Mouse (Mus musculus) layer of hippocampus, adult 2 months (tissue): ENCODE measurements around the gene Grwd1. TPM values are rescaled to one million over a fixed set of nuclear protein-coding genes. Genes with fewer than 3 reads are reported as not detected.

Experiments used
- DNase-seq, 2 experiments: peaks; one replicate each; pipeline ENCODE4 v3.0.0; 2022; ENCODE audit warnings: low spot score in 2 of 2
- H3K27ac ChIP-seq: fragments of 200-600 bp; 2 replicates; pipeline ENCODE4 v1.8.1; 2022
- H3K4me3 ChIP-seq: fragments of 200-600 bp; 2 replicates; pipeline ENCODE4 v1.8.1; 2022; ENCODE audit warnings: mild to moderate bottlenecking
- CTCF ChIP-seq: fragments of 200-600 bp; conservative IDR thresholded peaks from 2 replicates; pipeline ENCODE4 v1.8.1; 2022; ENCODE audit warnings: antibody characterized with exemption, mild to moderate bottlenecking, moderate library complexity
- total RNA-seq, 2 experiments: library from RNA; stranded (reverse); gene quantifications; 2 replicates each; pipeline ENCODE4 v1.2.3; 2021

The Grwd1 gene
- total RNA-seq, 2 experiments from 2014 or later: 20.5 to 22.7 TPM

- Histone ChIP-seq H3K27ac (no peak overlapping the region), H3K4me3 (no peak overlapping the region; the same call in 1 of the 2 replicates)
- DNase-seq: no peak
- TF ChIP-seq CTCF: no peak
These were observed 43.1 kb downstream of the Grwd1 start for GRCm38 (mm10) chr7:45787642-45788041.

GRCm38 (mm10) chr7:45786661-45787413 lies 43.9 kb downstream of the Grwd1 start:
- Histone ChIP-seq H3K27ac (peak overlapping the region; percentile 98), H3K4me3 (peak overlapping the region; percentile 83)
- peak; percentile 67 to 73 for DNase-seq
- no peak for TF ChIP-seq CTCF

GRCm38 (mm10) chr7:45786136-45786578 lies 44.6 kb downstream of the Grwd1 start:
- peak overlapping the region; percentile 83 for H3K4me3 ChIP-seq
- no peak for DNase-seq
- no peak for TF ChIP-seq CTCF
- peak overlapping the region; percentile 98 for H3K27ac ChIP-seq

GRCm38 (mm10) chr7:45785388-45786135 lies 45.2 kb downstream of the Grwd1 start:
- H3K27ac ChIP-seq: peak overlapping the region; percentile 98
- no peak for TF ChIP-seq CTCF

GRCm38 (mm10) chr7:45784524-45785372 lies 46.0 kb downstream of the Grwd1 start, which contains the start of gene Sult2b1:
Gene Sult2b1, minus strand, starts transcription at chr7:45784669.
- peak; percentile 95 to 96 for DNase-seq
- no peak for TF ChIP-seq CTCF

More at GRCm38 (mm10) chr7:45785388-45786135, 45.2 kb downstream of the Grwd1 start:
- no peak for DNase-seq
- peak overlapping the region; percentile 83 for H3K4me3 ChIP-seq

GRCm38 (mm10) chr7:45783511-45784091 lies 47.1 kb downstream of the Grwd1 start, which contains the start of gene Lmtk3:
Gene Lmtk3, plus strand, starts transcription at chr7:45783738.
- H3K27ac ChIP-seq: peak within 1 kb of the TSS; percentile 98
- TF ChIP-seq CTCF: peak; percentile 46
- peak within 1 kb of the TSS; percentile 83 for H3K4me3 ChIP-seq
- peak; percentile 67 to 70 for DNase-seq

More at GRCm38 (mm10) chr7:45784524-45785372, 46.0 kb downstream of the Grwd1 start, which contains the start of gene Sult2b1:
- Histone ChIP-seq H3K4me3 (peak within 1 kb of the TSS; percentile 83), H3K27ac (peak within 1 kb of the TSS; percentile 98)

GRCm38 (mm10) chr7:45782271-45782670 lies 48.5 kb downstream of the Grwd1 start:
- Histone ChIP-seq H3K4me3 (no peak overlapping the region), H3K27ac (peak overlapping the region; percentile 46; the same call in 1 of the 2 replicates)
- no peak for DNase-seq
- no peak for TF ChIP-seq CTCF

GRCm38 (mm10) chr7:45779081-45779641 lies 51.6 kb downstream of the Grwd1 start:
- Histone ChIP-seq H3K4me3 (0 out of 2 replicates have a peak overlapping the region, but pooled peaks have one; percentile 6), H3K27ac (no peak overlapping the region)
- DNase-seq: no peak
- no peak for TF ChIP-seq CTCF

GRCm38 (mm10) chr7:45775237-45775636 lies 55.5 kb downstream of the Grwd1 start:
- Histone ChIP-seq H3K27ac (no peak overlapping the region), H3K4me3 (no peak overlapping the region)
- DNase-seq: no peak
- TF ChIP-seq CTCF: no peak

Other genes with a start within 250 kb of the Grwd1 start
- not detected for gene Fgf21, start 215.5 kb downstream of the Grwd1 start, total RNA-seq
- gene Fut1, start 213.7 kb downstream of the Grwd1 start, total RNA-seq: not detected
- gene Izumo1, start 209.1 kb downstream of the Grwd1 start, total RNA-seq: not detected
- 1 to 10 TPM; 6.1 to 7.4 TPM for gene Rasip1, start 203.5 kb downstream of the Grwd1 start, total RNA-seq
- 1 to 10 TPM; 1.2 to 4.8 TPM for gene Mamstr, start 191.0 kb downstream of the Grwd1 start, total RNA-seq
- under 1 TPM; 0.13 to 0.25 TPM for gene Fut2, start 164.6 kb downstream of the Grwd1 start, total RNA-seq
- gene Ntn5, start 146.9 kb downstream of the Grwd1 start, total RNA-seq: 1 to 10 TPM; 6.3 to 9.3 TPM
- gene Sec1, start 136.5 kb downstream of the Grwd1 start, total RNA-seq: 1 to 10 TPM; 2.2 to 2.3 TPM
- 100 to 1,000 TPM; 184 to 211 TPM for gene Car11, start 131.1 kb downstream of the Grwd1 start, total RNA-seq
- gene Dbp, start 125.9 kb downstream of the Grwd1 start, total RNA-seq: 10 to 100 TPM; 69.2 to 72.8 TPM
- gene Rpl18, start 115.5 kb downstream of the Grwd1 start, total RNA-seq: 100 to 1,000 TPM; 342 to 353 TPM
- gene Sphk2, start 112.9 kb downstream of the Grwd1 start, total RNA-seq: 10 to 100 TPM; 32.3 to 35.8 TPM
- under 1 TPM; 0.27 to 0.33 TPM for gene Fam83e, start 109.7 kb downstream of the Grwd1 start, total RNA-seq
- gene Spaca4, start 105.1 kb downstream of the Grwd1 start, total RNA-seq: not detected
- 100 to 1,000 TPM; 302 to 329 TPM for gene Lmtk3, start 47.2 kb downstream of the Grwd1 start, total RNA-seq
- 1 to 10 TPM; 7.1 to 9.7 TPM for gene Sult2b1, start 46.3 kb downstream of the Grwd1 start, total RNA-seq
- 100 to 1,000 TPM; 144 to 149 TPM for gene Cyth2, start 16.4 kb downstream of the Grwd1 start, total RNA-seq
- gene Kcnj14, start 6.2 kb downstream of the Grwd1 start, total RNA-seq: 1 to 10 TPM; 1.6 to 1.9 TPM
- 10 to 100 TPM; 78.4 to 81.4 TPM for gene Kdelr1, start 41.8 kb upstream of the Grwd1 start, total RNA-seq
- 10 to 100 TPM in 1 of 2 experiments, 1 to 10 TPM in 1; 10.0 to 11.6 TPM for gene Grin2d, start 47.4 kb upstream of the Grwd1 start, total RNA-seq
- gene Syngr4, start 65.8 kb upstream of the Grwd1 start, total RNA-seq: not detected
- 10 to 100 TPM; 22.1 to 22.8 TPM for gene Tmem143, start 66.0 kb upstream of the Grwd1 start, total RNA-seq
- 1 to 10 TPM; 1.5 to 2.3 TPM for gene Emp3, start 90.5 kb upstream of the Grwd1 start, total RNA-seq
- gene Ccdc114, start 93.1 kb upstream of the Grwd1 start, total RNA-seq: 1 to 10 TPM; 3.5 to 3.8 TPM
- 1 to 10 TPM; 1.7 to 2.9 TPM for gene Abcc6, start 199.4 kb upstream of the Grwd1 start, total RNA-seq
- gene Nomo1, start 202.8 kb upstream of the Grwd1 start, total RNA-seq: 100 to 1,000 TPM; 102 to 103 TPM